Mouse (Mus musculus) liver, embryonic 15.5 days (tissue): ENCODE measurements around the gene Xpr1. TPM values are rescaled to one million over a fixed set of nuclear protein-coding genes. Genes with fewer than 3 reads are reported as not detected.

Experiments
- ATAC-seq: fragments of 200-750 bp; cut with Nextera tagmentation; 2 replicates; pipeline ENCODE4 v1.8.0; 2017; ENCODE audit warnings: moderate number of reproducible peaks, mild to moderate bottlenecking, moderate library complexity; ENCODE audit not compliant: insufficient read depth
- H3K27ac ChIP-seq: fragments of 300-500 bp; sonication (generic); replicated peaks from 2 replicates; pipeline ENCODE4 v1.5.1; 2015; ENCODE audit warnings: mild to moderate bottlenecking, inconsistent platforms
- H3K27me3 ChIP-seq: fragments of 300-500 bp; sonication (generic); 2 replicates; pipeline ENCODE4 v1.6.1; 2015; ENCODE audit warnings: mild to moderate bottlenecking, inconsistent platforms
- H3K36me3 ChIP-seq: fragments of 300-500 bp; sonication (generic); replicated peaks from 2 replicates; pipeline ENCODE4 v1.6.1; 2015; ENCODE audit warnings: moderate library complexity, mild to moderate bottlenecking, inconsistent platforms
- H3K4me1 ChIP-seq: fragments of 300-500 bp; sonication (generic); replicated peaks from 2 replicates; pipeline ENCODE4 v1.6.1; 2015; ENCODE audit warnings: inconsistent platforms
- H3K4me2 ChIP-seq: fragments of 300-500 bp; sonication (generic); 2 replicates; pipeline ENCODE4 v1.6.1; 2015; ENCODE audit warnings: moderate library complexity, mild to moderate bottlenecking, inconsistent platforms
- H3K4me3 ChIP-seq: fragments of 300-500 bp; sonication (generic); replicated peaks from 2 replicates; pipeline ENCODE4 v1.5.1; 2015; ENCODE audit warnings: mild to moderate bottlenecking, inconsistent platforms
- H3K9ac ChIP-seq: fragments of 300-500 bp; sonication (generic); 2 replicates; pipeline ENCODE4 v1.6.1; 2015; ENCODE audit warnings: moderate library complexity, mild to moderate bottlenecking, inconsistent platforms
- H3K9me3 ChIP-seq: fragments of 300-500 bp; sonication (generic); replicated peaks from 2 replicates; pipeline ENCODE4 v1.6.1; 2016; ENCODE audit warnings: inconsistent platforms
- WGBS: fragments of 180-500 bp; shearing (Covaris S2); methylation state at CpG from one replicate; pipeline ENCODE4 v1.1.7; 2015; ENCODE audit warnings: mixed read lengths; ENCODE audit not compliant: insufficient replicate concordance; 5-methylcytosine and 5-hydroxymethylcytosine counted together
- polyA plus RNA-seq: library from polyadenylated mRNA; unstranded; fragments of >200 nt; fragmentation: Nextera tagmentation; extraction: Ambion mirVana; gene quantifications from 2 replicates; pipeline ENCODE4 v1.2.1, GENCODE M21; 2015

Gene Xpr1
- polyA plus RNA-seq, 1 experiment from 2014 or later = 3.8 TPM

DNA sequence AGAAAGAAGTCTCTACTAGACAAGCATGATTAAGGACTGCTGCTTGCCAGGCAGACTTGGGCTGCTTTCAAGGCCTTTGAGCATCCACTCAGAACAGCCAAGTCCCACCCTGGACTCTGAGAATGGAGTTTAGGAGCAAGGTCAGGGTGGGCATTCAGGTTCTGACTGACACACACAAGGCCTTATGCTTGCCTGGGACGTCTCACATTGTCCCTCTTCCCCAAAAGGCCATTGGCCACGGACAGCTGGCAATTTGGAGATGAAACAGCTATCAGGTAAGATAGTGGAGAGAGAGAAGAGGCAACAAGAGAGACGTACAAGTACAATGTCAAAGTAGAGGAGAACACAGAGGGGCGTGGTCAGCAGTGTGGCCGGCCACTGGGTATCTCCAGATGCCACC lies 165.6 kb downstream of the Xpr1 start:
- Histone ChIP-seq H3K9ac (no peak overlapping the region), H3K4me3 (no peak overlapping the region), H3K4me1 (peaks cover 12% of the 10 kb centered on the region), H3K27ac (no peak overlapping the region), H3K27me3 (peaks cover 27% of the 10 kb centered on the region), H3K36me3 (no peaks in the 10 kb centered on the region), H3K4me2 (no peak overlapping the region), H3K9me3 (no peaks in the 10 kb centered on the region)
- 37% methylated on average over 5 of the region's 5 CpGs for WGBS
- no peak for ATAC-seq

DNA sequence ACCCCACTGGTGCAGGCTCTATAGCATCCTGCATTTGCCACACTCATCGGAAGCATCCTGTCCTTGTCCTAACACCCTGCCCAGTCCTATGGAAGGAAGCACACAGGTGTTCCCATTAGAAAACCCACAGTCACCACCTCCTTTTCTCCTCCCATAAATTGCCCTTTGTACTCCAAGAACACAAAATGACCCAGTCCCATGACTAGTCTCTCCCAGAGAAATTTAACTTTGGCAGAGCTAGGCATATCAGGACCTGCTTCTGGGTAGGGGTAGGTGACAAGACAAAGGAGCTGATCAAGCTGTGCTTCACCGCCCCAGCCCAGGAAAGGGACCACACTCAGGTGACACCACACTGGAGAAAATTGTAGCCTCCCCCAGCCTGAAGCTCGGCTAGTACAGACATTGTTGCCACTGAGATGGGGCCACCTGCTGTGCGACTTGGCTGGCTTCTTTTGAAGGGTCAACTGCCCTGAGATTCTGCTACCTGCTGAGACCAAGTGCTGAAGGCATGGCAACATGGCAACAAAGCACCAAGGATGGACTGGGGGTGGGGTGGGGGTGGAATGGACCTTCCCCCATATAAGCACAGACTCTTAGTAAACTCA lies 166.6 kb downstream of the Xpr1 start:
- Histone ChIP-seq H3K4me2 (no peak overlapping the region), H3K4me3 (no peak overlapping the region), H3K27ac (no peak overlapping the region), H3K9ac (no peak overlapping the region), H3K4me1 (peaks cover 12% of the 10 kb centered on the region), H3K36me3 (no peaks in the 10 kb centered on the region), H3K9me3 (no peaks in the 10 kb centered on the region), H3K27me3 (peaks cover 36% of the 10 kb centered on the region)
- WGBS = 50% methylated on average over 4 of the region's 4 CpGs
- no peak for ATAC-seq

DNA sequence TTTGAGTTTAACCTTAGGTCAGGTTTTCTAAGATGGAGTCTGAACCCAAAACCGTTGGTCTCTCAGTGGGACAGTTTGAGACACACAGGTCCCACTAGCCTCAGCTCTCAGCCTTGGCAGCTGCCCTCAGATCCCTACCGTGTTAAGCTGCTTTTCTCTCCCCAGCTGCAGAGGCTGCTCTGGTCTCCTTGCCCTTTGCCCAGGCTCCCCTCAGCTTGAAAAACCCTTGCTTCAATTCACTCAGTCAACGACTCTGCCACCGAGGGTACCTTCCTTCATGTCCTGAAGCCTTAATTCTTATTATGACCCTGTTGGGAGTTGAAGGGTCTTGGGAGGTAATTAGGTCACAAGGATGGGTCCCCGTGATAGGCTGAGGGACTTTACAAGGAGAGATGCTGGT lies 167.3 kb downstream of the Xpr1 start:
- Histone ChIP-seq H3K27ac (no peak overlapping the region), H3K36me3 (no peaks in the 10 kb centered on the region), H3K4me2 (no peak overlapping the region), H3K4me3 (no peak overlapping the region), H3K9me3 (no peaks in the 10 kb centered on the region), H3K27me3 (peaks cover 43% of the 10 kb centered on the region), H3K9ac (no peak overlapping the region), H3K4me1 (peaks cover 12% of the 10 kb centered on the region)
- ATAC-seq = no peak
- 36% methylated on average over 5 of the region's 5 CpGs for WGBS

DNA sequence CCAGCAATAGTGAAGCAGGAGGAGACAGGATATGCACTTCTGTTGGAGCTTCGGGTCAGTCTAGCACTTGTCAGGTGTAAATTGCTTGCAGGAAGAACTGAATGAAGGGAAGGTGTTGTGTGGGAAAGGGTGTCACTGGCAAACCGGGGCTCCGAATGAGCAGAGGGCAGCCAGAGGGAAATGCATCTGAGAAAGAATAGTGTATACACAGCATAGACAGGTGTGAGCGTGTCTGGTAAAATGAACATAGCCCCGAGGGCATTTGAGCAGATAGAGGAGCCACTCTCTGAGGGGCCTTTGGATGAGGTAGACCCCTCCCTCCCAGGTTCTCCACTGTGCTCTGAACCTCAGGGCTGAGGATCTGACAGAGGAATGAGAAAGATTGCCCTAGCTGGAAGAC lies 169.2 kb downstream of the Xpr1 start:
- Histone ChIP-seq H3K4me2 (no peak overlapping the region), H3K9ac (no peak overlapping the region), H3K4me1 (peaks cover 17% of the 10 kb centered on the region), H3K9me3 (no peaks in the 10 kb centered on the region), H3K27ac (no peak overlapping the region), H3K27me3 (peaks cover 62% of the 10 kb centered on the region), H3K36me3 (no peaks in the 10 kb centered on the region), H3K4me3 (no peak overlapping the region)
- 44% methylated on average over 5 of the region's 5 CpGs for WGBS
- ATAC-seq = no peak

DNA sequence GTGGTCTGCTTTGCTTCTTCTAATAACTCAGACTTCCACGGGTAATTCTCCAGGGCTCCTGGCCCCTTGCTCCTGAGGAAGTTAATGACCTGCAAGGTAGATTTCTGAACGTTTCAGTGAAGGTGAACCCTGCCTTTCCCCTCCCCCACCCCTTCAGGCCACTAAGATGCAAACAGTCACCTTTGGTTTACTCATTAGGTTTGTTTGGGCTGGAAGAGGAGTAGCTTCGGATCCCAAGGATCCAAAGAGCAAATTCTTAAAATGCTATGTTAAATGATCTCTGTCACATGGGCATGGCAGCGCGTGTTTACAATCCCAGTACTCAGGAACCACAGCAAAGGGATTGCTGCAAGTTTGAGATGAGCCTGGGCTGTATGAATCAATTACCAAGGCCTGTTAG lies 169.8 kb downstream of the Xpr1 start:
- 26% methylated on average over 5 of the region's 5 CpGs for WGBS

DNA sequence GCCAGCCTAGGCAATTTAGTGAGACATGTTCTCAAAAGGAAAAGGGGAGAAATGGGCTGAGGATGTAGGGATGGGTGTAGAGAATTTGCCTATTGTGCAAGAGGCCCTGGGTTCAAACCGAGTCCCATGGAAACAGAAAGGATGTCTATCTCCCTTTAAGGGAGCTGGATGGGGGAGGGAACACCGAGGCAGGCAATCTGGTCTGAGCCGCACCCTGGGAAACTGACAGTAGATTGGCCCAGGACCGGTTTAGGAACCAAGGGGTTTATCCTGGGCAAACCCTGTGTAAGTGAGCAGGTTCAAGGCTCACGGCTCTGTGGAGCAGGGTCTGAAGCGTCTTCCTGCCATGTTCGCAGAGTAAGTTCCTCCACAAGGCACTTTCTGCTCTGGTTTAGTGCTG lies 171.7 kb downstream of the Xpr1 start:
- H3K36me3 ChIP-seq = no peaks in the 10 kb centered on the region
- no peak overlapping the region for H3K4me3 ChIP-seq
- 57% methylated on average over 7 of the region's 7 CpGs for WGBS
- no peak overlapping the region for H3K4me2 ChIP-seq
- H3K9me3 ChIP-seq = no peaks in the 10 kb centered on the region
- peaks cover 81% of the 10 kb centered on the region for H3K27me3 ChIP-seq
- ATAC-seq = no peak
- H3K4me1 ChIP-seq = peaks cover 8% of the 10 kb centered on the region
- no peak overlapping the region for H3K9ac ChIP-seq
- H3K27ac ChIP-seq = no peak overlapping the region

More for the DNA sequence above, 169.8 kb downstream of the Xpr1 start:
- no peak for ATAC-seq
- Histone ChIP-seq H3K4me3 (no peak overlapping the region), H3K9ac (no peak overlapping the region), H3K27me3 (peaks cover 67% of the 10 kb centered on the region), H3K36me3 (no peaks in the 10 kb centered on the region), H3K4me2 (no peak overlapping the region), H3K4me1 (peaks cover 11% of the 10 kb centered on the region), H3K9me3 (no peaks in the 10 kb centered on the region), H3K27ac (no peak overlapping the region)

DNA sequence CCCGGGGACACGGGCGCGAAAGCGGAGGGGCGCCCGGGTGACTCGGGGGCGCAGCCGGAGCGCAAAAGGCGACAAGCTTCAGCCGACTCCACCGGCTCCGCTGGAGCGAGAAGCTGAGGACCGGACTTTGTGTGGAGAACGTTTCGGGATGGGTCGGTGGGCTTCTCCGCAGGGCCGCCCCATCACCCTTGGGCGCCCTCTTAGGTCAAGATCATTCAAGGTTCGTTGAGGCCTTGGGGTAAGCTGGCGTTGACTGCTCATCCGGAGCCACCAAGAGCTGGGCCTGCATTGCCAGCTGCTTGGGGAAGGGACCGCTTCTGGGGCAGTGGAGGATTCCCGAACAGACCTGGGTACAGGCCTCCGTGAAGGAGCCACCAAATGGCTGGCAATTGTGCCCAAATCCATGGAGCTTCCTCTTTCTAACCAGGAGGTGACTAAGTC lies 172.4 kb downstream of the Xpr1 start:
- Histone ChIP-seq H3K27me3 (peaks cover 81% of the 10 kb centered on the region), H3K27ac (no peak overlapping the region), H3K36me3 (no peaks in the 10 kb centered on the region), H3K9ac (no peak overlapping the region), H3K4me3 (peak overlapping the region; percentile 50), H3K4me1 (peaks cover 8% of the 10 kb centered on the region), H3K9me3 (no peaks in the 10 kb centered on the region), H3K4me2 (peak overlapping the region; percentile 65)
- 5% methylated on average over 29 of the region's 29 CpGs for WGBS
- no peak for ATAC-seq

DNA sequence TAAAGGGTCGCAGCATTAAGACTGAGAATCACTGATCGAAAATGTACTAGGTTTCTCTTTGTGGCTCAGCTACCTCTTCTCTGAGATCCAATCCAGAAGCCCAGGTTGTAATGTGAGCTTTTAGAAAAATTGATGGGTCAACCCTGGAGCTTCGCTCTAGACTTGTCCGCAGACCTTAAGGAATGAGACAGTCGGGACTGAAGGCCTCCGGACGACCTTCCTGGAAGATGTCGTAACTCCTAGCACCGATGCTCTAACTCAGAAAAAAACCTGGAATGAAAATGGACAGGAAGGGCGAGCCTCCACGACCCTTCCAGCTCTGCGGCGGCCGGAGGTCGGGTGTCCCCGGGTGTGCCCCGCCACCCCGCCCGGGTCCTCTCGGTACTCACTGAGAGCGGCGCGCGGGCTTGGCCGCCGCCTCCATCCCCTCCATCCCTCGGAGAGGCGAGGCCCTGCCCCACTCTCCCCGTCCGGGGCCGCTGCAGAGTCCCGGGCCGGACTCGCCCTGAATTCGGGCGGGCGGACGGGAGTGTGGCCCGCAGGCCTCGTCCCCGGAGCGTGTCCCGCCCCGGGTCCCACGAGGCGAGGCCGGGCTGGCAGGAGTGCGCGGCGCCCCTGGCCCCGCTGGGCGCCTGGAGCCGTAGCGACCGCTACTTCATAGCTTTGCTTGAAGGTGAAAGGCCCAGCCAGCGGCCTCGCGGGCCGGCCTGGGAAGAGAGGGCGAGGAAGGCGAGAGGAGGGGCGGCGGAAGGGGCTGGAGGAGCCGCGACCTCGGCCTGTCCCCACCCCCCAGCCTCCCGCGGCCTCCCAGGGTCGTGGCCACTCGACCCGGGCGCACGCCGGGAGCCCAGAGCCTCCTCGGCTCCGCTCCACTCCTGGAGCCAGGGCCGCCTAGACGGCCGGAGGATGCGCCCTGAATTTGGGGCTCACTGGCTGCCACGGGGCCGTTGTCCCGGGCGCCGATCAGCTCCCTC lies 173.1 kb downstream of the Xpr1 start, which contains the start of gene BC034090:
BC034090 (minus strand) TSS at position 648 of the 974 bp plus-strand sequence.
- no peak within 1 kb of the TSS for H3K9ac ChIP-seq
- peaks cover 8% of the 10 kb centered on the region for H3K4me1 ChIP-seq
- peaks cover 77% of the 10 kb centered on the region for H3K27me3 ChIP-seq
- no peaks in the 10 kb centered on the region for H3K9me3 ChIP-seq
- WGBS = 2% methylated on average over 81 of the region's 85 CpGs
- H3K4me3 ChIP-seq = peak within 1 kb of the TSS; percentile 50
- no peak for ATAC-seq
- H3K36me3 ChIP-seq = no peaks in the 10 kb centered on the region
- H3K4me2 ChIP-seq = peak within 1 kb of the TSS; percentile 65
- H3K27ac ChIP-seq = no peak within 1 kb of the TSS

DNA sequence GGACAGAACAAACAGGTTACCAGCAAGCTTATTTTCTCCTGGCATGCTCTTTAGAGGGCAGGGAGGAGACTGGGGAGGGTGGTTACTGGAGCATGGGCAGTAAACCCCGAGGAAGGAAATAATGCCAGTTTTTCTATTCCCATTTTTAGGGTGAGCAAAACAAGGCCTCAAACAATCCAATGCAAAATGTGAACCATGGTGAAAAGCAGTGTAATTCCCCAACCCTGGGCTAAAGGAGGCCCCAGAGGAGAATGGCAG lies 174.8 kb downstream of the Xpr1 start:
- H3K27me3 ChIP-seq = peaks cover 65% of the 10 kb centered on the region

DNA sequence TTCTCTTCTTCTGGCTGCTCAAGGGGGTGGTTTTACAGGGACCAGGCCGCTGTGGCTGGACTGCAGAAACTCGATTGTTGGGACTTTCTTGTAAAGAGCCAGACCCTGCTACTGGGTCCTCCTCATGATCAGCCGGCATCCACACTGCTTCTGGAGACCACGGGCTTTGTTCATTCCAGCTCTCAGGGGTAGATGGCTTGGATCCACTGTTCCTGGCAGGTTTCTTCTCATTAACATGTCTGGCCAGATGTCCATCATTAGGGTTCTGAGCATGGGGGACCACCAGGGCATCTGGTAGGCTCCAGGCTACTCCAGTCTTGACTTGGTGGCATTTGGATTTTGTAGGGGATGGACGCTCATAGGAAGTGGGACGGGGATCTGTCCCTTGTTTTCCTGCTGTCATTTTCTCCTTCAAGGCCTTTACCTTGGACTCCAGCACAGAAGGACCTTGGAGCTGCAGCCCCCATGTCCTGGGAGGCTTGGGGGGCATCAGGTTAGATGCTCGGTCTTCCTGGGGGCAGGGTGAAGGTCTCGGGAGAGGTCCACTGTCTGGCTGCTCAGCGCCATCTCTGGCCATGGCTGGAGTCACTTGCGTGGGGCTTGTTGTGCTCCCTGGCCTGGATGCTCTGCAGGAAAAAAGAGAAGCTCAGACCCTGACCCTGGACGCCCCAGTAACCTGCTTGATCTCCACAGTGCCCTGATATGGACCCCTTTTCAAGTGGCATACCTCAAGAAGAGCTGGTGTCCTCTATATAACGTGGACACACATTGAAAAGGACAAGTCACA lies 175.3 kb downstream of the Xpr1 start:
- no peak overlapping the region for H3K4me3 ChIP-seq
- no peak overlapping the region for H3K4me2 ChIP-seq
- 60% methylated on average over 12 of the region's 12 CpGs for WGBS
- no peaks in the 10 kb centered on the region for H3K36me3 ChIP-seq
- H3K4me1 ChIP-seq = peaks cover 8% of the 10 kb centered on the region
- H3K27me3 ChIP-seq = peaks cover 62% of the 10 kb centered on the region
- no peak overlapping the region for H3K9ac ChIP-seq
- no peak for ATAC-seq
- no peaks in the 10 kb centered on the region for H3K9me3 ChIP-seq
- no peak overlapping the region for H3K27ac ChIP-seq

More for the DNA sequence above, 174.8 kb downstream of the Xpr1 start:
- no peak overlapping the region for H3K27ac ChIP-seq
- no peak overlapping the region for H3K4me2 ChIP-seq
- ATAC-seq = no peak
- WGBS = 61% methylated on average over 1 of the region's 1 CpGs
- no peaks in the 10 kb centered on the region for H3K36me3 ChIP-seq
- no peak overlapping the region for H3K9ac ChIP-seq
- no peaks in the 10 kb centered on the region for H3K9me3 ChIP-seq
- peaks cover 8% of the 10 kb centered on the region for H3K4me1 ChIP-seq
- H3K4me3 ChIP-seq = no peak overlapping the region
